39 mouse cellular contexts compared by ENCODE assay signal in the genomic region with DNA sequence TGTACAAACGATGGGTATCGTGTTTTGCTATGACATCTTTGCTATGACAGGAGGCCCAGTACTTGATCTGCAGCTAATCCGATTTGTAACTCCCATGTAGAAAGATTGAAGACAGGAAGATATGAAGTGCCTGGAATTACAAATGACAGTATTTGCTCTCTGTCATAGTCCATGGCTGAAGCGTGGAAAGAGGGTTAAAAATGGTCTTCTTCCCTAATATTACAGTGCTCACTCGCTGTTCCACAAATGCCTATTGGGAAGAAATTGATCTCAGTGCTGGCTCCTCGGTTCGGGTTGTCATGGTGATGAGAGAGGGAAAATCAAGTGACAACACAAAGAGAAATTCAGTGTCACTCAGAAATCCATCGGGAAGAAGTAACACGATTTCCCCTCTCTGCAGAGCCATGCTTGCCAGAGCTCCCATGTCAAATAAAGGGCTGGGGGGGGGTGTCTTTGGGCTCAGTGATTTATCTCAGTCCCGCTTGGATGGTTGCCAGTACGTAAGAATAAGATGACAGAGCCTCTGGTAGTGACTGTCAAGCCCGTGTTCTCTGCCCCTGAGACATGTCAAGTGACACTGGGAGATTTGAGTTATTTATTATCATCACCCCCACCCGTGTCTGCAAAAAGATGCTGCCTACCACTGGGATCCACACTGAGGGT. TPM values are rescaled to one million over a fixed set of nuclear protein-coding genes. Genes with fewer than 3 reads are reported as not detected.
DNase-seq lines count a peak whose midpoint lies in the region; ATAC-seq lines count a peak whose summit lies in the region.
"Had no signal": no experiment of that assay in that cellular context is flagged by ENCODE, and none has a peak within 500 bp of the region (broad histone marks: within the 10 kb centered on the region; RNA-seq: fewer than 3 reads in every experiment).

No protein-coding gene starts in this region.

- no peaks in the 10 kb centered on the region for H3K4me1 ChIP-seq in hindbrain, embryonic 12.5 days
- H3K4me1 ChIP-seq in hindbrain, embryonic 11.5 days (replicated peaks; ENCODE audit: control insufficient read depth, insufficient read depth, low read length), result no peaks in the 10 kb centered on the region
- no peaks in the 10 kb centered on the region for H3K4me1 ChIP-seq in hindbrain, embryonic 16.5 days (ENCODE audit: control insufficient read depth, insufficient read depth, low read depth, low read length)
- H3K4me1 ChIP-seq: midbrain, embryonic 12.5 days; neural tube, embryonic 12.5 days had no signal

- ATAC-seq in hindbrain, embryonic 12.5 days (ENCODE audit: low FRiP score), result 0 out of 2 replicates have a peak, but pooled peaks have one; percentile 46
- ATAC-seq in hindbrain, embryonic 11.5 days (ENCODE audit: low FRiP score), result no peak
- peak; percentile 73; the same call in 1 of the 2 replicates for ATAC-seq in hindbrain, embryonic 16.5 days
- ATAC-seq: inflammation-experienced regulatory T-cells, adult 6 months; liver, embryonic 12.5 days; liver, postnatal 0 days had no signal

- H3K9me3 ChIP-seq in hindbrain, embryonic 12.5 days (replicated peaks), result no peaks in the 10 kb centered on the region
- H3K9me3 ChIP-seq in hindbrain, embryonic 11.5 days (ENCODE audit: control insufficient read depth, low read length), result no peaks in the 10 kb centered on the region
- no peaks in the 10 kb centered on the region for H3K9me3 ChIP-seq in hindbrain, embryonic 16.5 days (ENCODE audit: control insufficient read depth, low read length)
- H3K9me3 ChIP-seq: liver, embryonic 12.5 days; midbrain, embryonic 12.5 days; neural tube, embryonic 12.5 days had no signal

- no peak overlapping the region for H3K9ac ChIP-seq in hindbrain, embryonic 12.5 days
- H3K9ac ChIP-seq in hindbrain, embryonic 11.5 days (ENCODE audit: low read depth, low read length), result no peak overlapping the region
- no peak overlapping the region for H3K9ac ChIP-seq in hindbrain, embryonic 16.5 days (ENCODE audit: low read depth, low read length)
- H3K9ac ChIP-seq: liver, embryonic 12.5 days; liver, postnatal 0 days; midbrain, embryonic 12.5 days; neural tube, embryonic 12.5 days had no signal

- peaks cover 5% of the 10 kb centered on the region for H3K27me3 ChIP-seq in hindbrain, embryonic 12.5 days
- no peaks in the 10 kb centered on the region for H3K27me3 ChIP-seq in hindbrain, embryonic 11.5 days (ENCODE audit: control insufficient read depth, insufficient read depth, low read length)
- peaks cover 3% of the 10 kb centered on the region; the same call in 1 of the 2 replicates for H3K27me3 ChIP-seq in hindbrain, embryonic 16.5 days (replicated peaks; ENCODE audit: control insufficient read depth, insufficient read depth, low read length)
- H3K27me3 ChIP-seq: neural tube, embryonic 12.5 days had no signal

- DNase-seq in hindbrain, embryonic 11.5 days (ENCODE audit: low spot score), result no peak
- DNase-seq in retina, postnatal 1 day, result peak; percentile 37
- DNase-seq in retina, embryonic 14.5 days (ENCODE audit: low spot score), result no peak
- DNase-seq in gastrocnemius, postnatal 36 days, result no peak
- DNase-seq in gastrocnemius, adult 8-10 months (ENCODE audit: low spot score in 2 of 2), result no peak
- DNase-seq: adrenal gland, postnatal 25 days; B cell, adult 2 months; cerebellum, adult 2 months; cerebellum, postnatal 14 days; gastrocnemius, postnatal 25 days; heart, adult 18-20 months; heart, postnatal 36 days; kidney, adult 2 months; kidney, postnatal 36 days; left cerebral cortex, postnatal 4 days; liver, postnatal 0 days; lung, postnatal 10 days; right cerebral cortex, postnatal 14 days; thymus, postnatal 4 days had no signal

- no peak overlapping the region for H3K4me3 ChIP-seq in hindbrain, embryonic 12.5 days
- H3K4me3 ChIP-seq in hindbrain, embryonic 11.5 days (ENCODE audit: low read depth, low read length), result no peak overlapping the region
- no peak overlapping the region for H3K4me3 ChIP-seq in hindbrain, embryonic 16.5 days (ENCODE audit: low read length)
- H3K4me3 ChIP-seq: erythroblast, embryonic 14.5 days; liver, embryonic 12.5 days; midbrain, embryonic 12.5 days; myocyte; neural tube, embryonic 12.5 days had no signal

- H3K27ac ChIP-seq in hindbrain, embryonic 12.5 days, result no peak overlapping the region
- H3K27ac ChIP-seq in hindbrain, embryonic 11.5 days (ENCODE audit: low read depth, low read length), result no peak overlapping the region
- H3K27ac ChIP-seq in hindbrain, embryonic 16.5 days (ENCODE audit: low read depth, low read length), result no peak overlapping the region
- H3K27ac ChIP-seq: liver, embryonic 12.5 days; midbrain, embryonic 12.5 days; neural tube, embryonic 12.5 days had no signal

- H3K36me3 ChIP-seq in hindbrain, embryonic 12.5 days, result no peaks in the 10 kb centered on the region
- no peaks in the 10 kb centered on the region for H3K36me3 ChIP-seq in hindbrain, embryonic 11.5 days (ENCODE audit: control insufficient read depth, insufficient read depth, low read length)
- no peaks in the 10 kb centered on the region for H3K36me3 ChIP-seq in hindbrain, embryonic 16.5 days (ENCODE audit: control insufficient read depth, insufficient read depth, low read length)
- H3K36me3 ChIP-seq: liver, embryonic 12.5 days; midbrain, embryonic 12.5 days; neural tube, embryonic 12.5 days had no signal

- no peak overlapping the region for H3K4me2 ChIP-seq in hindbrain, embryonic 12.5 days (replicated peaks)
- no peak overlapping the region for H3K4me2 ChIP-seq in hindbrain, embryonic 11.5 days (replicated peaks; ENCODE audit: low read depth, low read length)
- no peak overlapping the region for H3K4me2 ChIP-seq in hindbrain, embryonic 16.5 days (ENCODE audit: low read length)
- H3K4me2 ChIP-seq: heart, embryonic 11.5 days; liver, embryonic 12.5 days; midbrain, embryonic 12.5 days; neural tube, embryonic 12.5 days had no signal

- intact Hi-C loops in gastrocnemius, postnatal 36 days (cut with DNase I), result loop anchor here (2.0 kb wide), 1 partner anchor 63 kb away; no protein-coding TSS in a partner anchor

- WGBS in hindbrain, embryonic 12.5 days, result 69% methylated on average over 13 of the region's 13 CpGs
- 74% methylated on average over 13 of the region's 13 CpGs for WGBS in hindbrain, embryonic 11.5 days
- 51% methylated on average over 13 of the region's 13 CpGs for WGBS in hindbrain, embryonic 16.5 days

RNA-seq across cellular contexts. Expression of a gene that starts 12.0 kb away (rescaled TPM):
- not detected in 2 replicates for polyA plus RNA-seq in hindbrain, embryonic 12.5 days (2016; fragmentation: Nextera tagmentation; extraction: Ambion mirVana)
- polyA plus RNA-seq in hindbrain, embryonic 11.5 days (2014; fragmentation: Nextera tagmentation; extraction: Ambion mirVana), result not detected in 2 replicates
- not detected in 2 replicates for polyA plus RNA-seq in hindbrain, embryonic 16.5 days (2015; fragmentation: Nextera tagmentation; extraction: Ambion mirVana)
- total RNA-seq in gastrocnemius, postnatal 36 days (2021), result not detected
- total RNA-seq in gastrocnemius, adult 8-10 months (2022), result not detected
- total RNA-seq: adrenal gland, adult 18-20 months; adrenal gland, postnatal 25 days; gastrocnemius, postnatal 25 days; heart, adult 18-20 months; heart, postnatal 36 days; layer of hippocampus, adult 8-10 months; layer of hippocampus, postnatal 25 days; left cerebral cortex, postnatal 4 days; megakaryocyte progenitor cell, adult 5-6 weeks had no signal
- polyA plus RNA-seq: cortical plate, adult 2 months; erythroblast, embryonic 14.5 days; heart, embryonic 11.5 days; heart, embryonic 16.5 days; inflammation-experienced regulatory T-cells, adult 6 months; kidney, embryonic 16.5 days; liver, embryonic 12.5 days; liver, postnatal 0 days; neural tube, embryonic 12.5 days; small intestine, adult 2 months; stomach, embryonic 14.5 days; testis, adult 2 months; thymus, postnatal 0 days had no signal

RNA-seq across cellular contexts. Expression of a gene that starts 30.5 kb away (rescaled TPM):
- 0.53 and 0.68 TPM in 2 replicates for polyA plus RNA-seq in hindbrain, embryonic 12.5 days (2016; fragmentation: Nextera tagmentation; extraction: Ambion mirVana)
- 0.40 and 0.77 TPM in 2 replicates for polyA plus RNA-seq in hindbrain, embryonic 11.5 days (2014; fragmentation: Nextera tagmentation; extraction: Ambion mirVana)
- 3.0 and 3.7 TPM in 2 replicates for polyA plus RNA-seq in hindbrain, embryonic 16.5 days (2015; fragmentation: Nextera tagmentation; extraction: Ambion mirVana)
- not detected for total RNA-seq in gastrocnemius, postnatal 36 days (2021)
- total RNA-seq in gastrocnemius, adult 8-10 months (2022), result under 1 TPM in 1 of 4 experiments, not detected in 3; 0.08 TPM
- total RNA-seq: adrenal gland, postnatal 25 days; gastrocnemius, postnatal 25 days; heart, adult 18-20 months; heart, postnatal 36 days; megakaryocyte progenitor cell, adult 5-6 weeks had no signal
- polyA plus RNA-seq: erythroblast, embryonic 14.5 days; heart, embryonic 11.5 days; inflammation-experienced regulatory T-cells, adult 6 months had no signal

RNA-seq across cellular contexts. Expression of a gene that starts 55.8 kb away (rescaled TPM):
- polyA plus RNA-seq in hindbrain, embryonic 12.5 days (2016; fragmentation: Nextera tagmentation; extraction: Ambion mirVana), result 0.27 and 0.39 TPM in 2 replicates
- polyA plus RNA-seq in hindbrain, embryonic 11.5 days (2014; fragmentation: Nextera tagmentation; extraction: Ambion mirVana), result 0.28 TPM in 1 of 2 replicates, not detected in the other
- polyA plus RNA-seq in hindbrain, embryonic 16.5 days (2015; fragmentation: Nextera tagmentation; extraction: Ambion mirVana), result 0.20 TPM in 1 of 2 replicates, not detected in the other
- not detected for total RNA-seq in gastrocnemius, postnatal 36 days (2021)
- total RNA-seq in gastrocnemius, adult 8-10 months (2022), result not detected
- total RNA-seq: adrenal gland, adult 18-20 months; adrenal gland, postnatal 25 days; gastrocnemius, postnatal 25 days; heart, adult 18-20 months; heart, postnatal 36 days; layer of hippocampus, adult 8-10 months; layer of hippocampus, postnatal 25 days; left cerebral cortex, postnatal 4 days had no signal
- polyA plus RNA-seq: cerebellum, adult 2 months; cortical plate, adult 2 months; erythroblast, embryonic 14.5 days; kidney, adult 2 months; small intestine, adult 2 months; testis, adult 2 months had no signal
